Mouse (Mus musculus) CD4-positive helper T cell, adult 2 months (primary cell): ENCODE results near the gene Bco2.

ENCODE experiments used
- DNase-seq: peaks from one replicate; pipeline ENCODE4 v3.0.0-alpha.2; 2012; ENCODE audit warnings: low read depth, missing footprints, low spot score

The Bco2 gene

GRCm38 (mm10) chr9:50561145-50561917 is 6.3 kb upstream of the Bco2 start, which contains the start of gene Tex12:
Gene Tex12 (minus strand): TSS chr9:50561325.
- no peak for DNase-seq

GRCm38 (mm10) chr9:50554241-50555093 is 514 bp downstream of the Bco2 start, which contains the start of gene Il18:
Gene Il18 (plus strand): TSS chr9:50554827.
- DNase-seq = peak; percentile 48

- no peak for DNase-seq
Measured at GRCm38 (mm10) chr9:50553547-50553946, 1.4 kb downstream of the Bco2 start.

GRCm38 (mm10) chr9:50552206-50552605 is 2.8 kb downstream of the Bco2 start:
- DNase-seq = no peak

GRCm38 (mm10) chr9:50548936-50549335 is 6.0 kb downstream of the Bco2 start:
- DNase-seq = no peak

GRCm38 (mm10) chr9:50547859-50548478 is 7.0 kb downstream of the Bco2 start:
- DNase-seq = peak; percentile 58

GRCm38 (mm10) chr9:50542401-50542800 is 12.6 kb downstream of the Bco2 start:
- no peak for DNase-seq

- DNase-seq = no peak
Measured at GRCm38 (mm10) chr9:50540170-50540569, 14.8 kb downstream of the Bco2 start.

GRCm38 (mm10) chr9:50537295-50537694 is 17.7 kb downstream of the Bco2 start:
- DNase-seq = peak; percentile 25

GRCm38 (mm10) chr9:50536603-50537135 is 18.3 kb downstream of the Bco2 start:
- DNase-seq = no peak

- DNase-seq = no peak
Measured at GRCm38 (mm10) chr9:50535930-50536329, 19.1 kb downstream of the Bco2 start.

- peak; percentile 42 for DNase-seq
Measured at GRCm38 (mm10) chr9:50533791-50534190, 21.2 kb downstream of the Bco2 start.

GRCm38 (mm10) chr9:50533328-50533727 is 21.7 kb downstream of the Bco2 start:
- DNase-seq = peak; percentile 57

- DNase-seq = peak; percentile 55
Measured at GRCm38 (mm10) chr9:50530890-50531289, 24.1 kb downstream of the Bco2 start.

GRCm38 (mm10) chr9:50528293-50528892 is 26.6 kb downstream of the Bco2 start, which contains the start of gene Pts:
Gene Pts (minus strand): TSS chr9:50528724.
- DNase-seq = peak; percentile 98

- DNase-seq = peak; percentile 61
Measured at GRCm38 (mm10) chr9:50527860-50528259, 27.1 kb downstream of the Bco2 start.

GRCm38 (mm10) chr9:50525585-50525984 is 29.4 kb downstream of the Bco2 start:
- no peak for DNase-seq

GRCm38 (mm10) chr9:50524936-50525335 is 30.0 kb downstream of the Bco2 start:
- no peak for DNase-seq

GRCm38 (mm10) chr9:50522574-50522973 is 32.4 kb downstream of the Bco2 start:
- DNase-seq = no peak

- DNase-seq = no peak
Measured at GRCm38 (mm10) chr9:50521562-50521961, 33.4 kb downstream of the Bco2 start.

- no peak for DNase-seq
Measured at GRCm38 (mm10) chr9:50520748-50521147, 34.2 kb downstream of the Bco2 start.
